Mouse (Mus musculus): ENCODE measurements at regions not wholly inside any gene's neighbourhood (a gene's known extent, or its start where the extent isn't known, plus 50 kb on each side); places are given as distances from the start of the nearest gene placed in this dataset.

DNA sequence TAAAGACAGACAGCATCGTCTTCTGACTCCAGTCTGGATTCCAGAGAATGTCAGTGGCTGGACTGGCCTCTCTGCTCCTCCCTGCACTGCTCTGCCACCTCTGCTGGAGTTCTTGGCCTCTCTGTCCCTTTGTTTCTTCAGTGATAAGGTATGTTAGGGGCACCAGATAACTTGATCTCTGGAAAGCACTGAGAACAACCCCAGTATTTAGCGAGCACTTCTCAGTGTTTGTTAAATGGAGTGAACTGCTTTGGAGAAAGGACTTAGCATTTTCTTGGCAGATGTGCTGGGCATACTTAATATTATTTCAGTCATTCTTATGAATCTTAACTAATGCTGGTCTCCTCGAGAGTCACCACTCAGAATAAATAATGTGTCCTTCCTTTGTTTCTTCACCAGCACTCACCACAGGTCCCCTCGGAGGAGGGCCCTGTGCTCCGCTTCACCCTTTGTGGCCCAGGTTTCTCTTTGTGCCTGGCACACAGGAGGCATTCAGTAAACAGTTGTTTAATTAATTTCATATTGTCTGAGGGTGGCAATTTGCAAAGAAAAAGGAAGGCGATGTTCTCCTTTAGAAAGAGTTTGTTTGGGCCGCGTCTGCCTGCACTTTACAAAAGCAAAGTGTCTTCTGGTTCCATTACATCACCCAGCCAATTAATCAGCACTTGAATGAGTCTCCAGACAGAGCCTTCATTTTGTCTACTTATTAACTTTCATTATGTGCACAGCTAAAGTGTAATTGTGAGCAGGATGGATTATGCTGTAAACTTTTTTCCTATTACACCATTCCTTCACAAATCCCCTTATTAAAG is 307.1 kb upstream of the Adamts16 start:
- CTCF ChIA-PET: interaction anchor here (0.6 kb wide), 1 partner anchor 925 kb away, joined by 3 read pairs; no protein-coding TSS in a partner anchor

DNA sequence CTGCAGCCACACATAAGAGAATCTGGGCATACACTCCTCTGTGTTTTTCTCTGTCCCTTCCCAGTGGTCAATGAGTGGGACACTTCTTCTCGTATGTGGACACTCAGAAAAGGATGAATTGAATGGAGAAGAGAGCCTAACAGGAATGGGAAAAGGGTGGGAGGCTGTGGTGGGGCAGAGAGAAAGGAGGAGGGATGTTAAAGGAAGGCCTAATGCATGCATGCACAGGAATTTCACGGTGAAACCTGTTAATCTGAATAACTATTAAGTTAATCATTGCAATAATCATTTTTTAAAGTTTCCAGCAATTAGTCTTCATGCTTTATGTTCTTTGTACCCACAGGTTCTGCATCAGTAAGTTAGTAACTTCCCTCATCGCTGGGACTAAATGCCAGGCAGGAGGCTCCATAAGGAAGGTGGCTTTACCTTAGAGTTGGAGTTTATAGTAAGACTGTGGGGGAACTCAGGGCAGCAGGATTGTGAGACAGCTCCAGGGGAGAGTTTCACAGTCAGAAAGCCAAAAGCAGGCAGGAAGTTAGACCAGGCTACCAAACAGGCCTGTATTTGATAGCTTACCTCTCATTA is 305.3 kb upstream of the Adamts16 start:
- CTCF ChIA-PET: no interaction called here

DNA sequence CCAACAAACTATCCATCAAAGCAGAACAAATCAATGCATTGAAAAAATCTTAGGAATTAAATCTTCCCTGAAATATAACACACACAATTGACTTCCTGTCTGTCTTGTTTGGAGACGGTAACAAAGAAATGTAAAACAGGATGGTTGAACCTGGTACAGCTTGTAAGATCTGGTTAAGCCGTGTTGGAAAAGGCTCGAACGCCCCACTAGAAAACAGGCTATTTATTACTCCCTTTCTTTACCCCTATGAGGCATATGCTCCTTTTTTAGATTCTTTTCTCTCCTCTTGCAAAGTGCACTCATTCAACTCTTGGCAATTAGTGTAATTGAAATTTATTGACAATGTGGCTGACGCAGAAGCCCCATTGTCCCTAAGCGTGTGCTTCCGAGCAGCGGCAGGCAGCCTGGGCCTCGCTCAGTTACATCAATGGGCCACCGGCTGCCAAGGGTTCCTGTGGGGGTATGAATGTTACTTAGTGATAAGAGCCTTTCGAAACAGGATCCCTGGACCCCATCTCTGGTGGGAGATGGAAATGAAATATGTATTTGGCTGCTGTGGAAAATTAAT is 297.2 kb upstream of the Adamts16 start:
- CTCF ChIA-PET: no interaction called here

DNA sequence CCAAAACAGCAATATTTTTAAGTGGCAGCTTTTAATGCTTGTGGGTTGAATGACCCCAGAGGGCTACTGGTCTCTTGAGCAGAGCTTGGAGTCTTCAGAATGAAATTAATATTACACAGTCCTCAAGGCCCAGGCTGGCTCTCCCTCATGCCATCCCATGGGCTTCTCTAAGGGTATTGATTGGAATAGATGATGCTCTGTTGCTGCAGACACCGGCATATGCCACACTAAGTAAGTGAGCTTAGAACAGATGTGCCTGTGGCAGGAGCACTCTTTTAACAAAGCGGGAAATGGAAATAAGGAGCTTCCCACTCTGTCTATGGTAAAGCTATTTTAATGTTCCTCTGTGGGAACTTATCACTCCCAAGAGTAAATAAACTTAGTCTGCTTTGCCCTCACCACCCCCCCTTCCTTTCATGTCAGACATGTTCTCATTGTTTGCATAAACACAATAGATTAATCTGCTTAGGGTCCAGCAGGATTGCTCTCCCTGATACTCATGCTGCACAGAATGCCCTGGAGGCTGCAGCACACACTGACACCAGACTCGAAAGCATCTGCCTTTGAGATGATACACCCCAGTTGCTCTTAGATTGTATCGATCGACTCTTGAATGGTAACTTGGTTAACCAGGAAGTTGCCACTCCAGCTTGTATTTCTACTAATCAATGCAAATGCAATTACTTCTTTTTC is 294.5 kb upstream of the Adamts16 start:
- CTCF ChIA-PET: no interaction called here

DNA sequence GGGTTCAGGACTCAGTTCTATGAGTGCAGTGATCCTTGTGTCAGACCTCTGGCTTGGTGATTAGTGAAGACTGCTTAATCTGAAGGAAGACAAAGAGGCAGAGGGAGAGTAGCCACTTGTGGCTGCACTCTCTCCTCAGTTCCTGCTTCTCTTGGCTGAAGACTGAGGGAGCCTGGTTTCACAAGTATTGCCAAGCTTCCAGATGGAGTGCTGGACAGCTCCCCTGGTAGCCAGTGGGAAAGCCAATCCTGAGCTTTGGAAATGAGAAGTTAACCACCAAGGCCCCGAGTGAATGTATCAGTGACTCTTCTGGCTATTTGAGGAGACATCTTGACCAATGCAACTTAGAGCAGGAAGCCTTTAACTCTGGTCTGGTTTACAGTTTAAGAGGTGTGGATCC is 279.9 kb upstream of the Adamts16 start:
- CTCF ChIA-PET: no interaction called here

DNA sequence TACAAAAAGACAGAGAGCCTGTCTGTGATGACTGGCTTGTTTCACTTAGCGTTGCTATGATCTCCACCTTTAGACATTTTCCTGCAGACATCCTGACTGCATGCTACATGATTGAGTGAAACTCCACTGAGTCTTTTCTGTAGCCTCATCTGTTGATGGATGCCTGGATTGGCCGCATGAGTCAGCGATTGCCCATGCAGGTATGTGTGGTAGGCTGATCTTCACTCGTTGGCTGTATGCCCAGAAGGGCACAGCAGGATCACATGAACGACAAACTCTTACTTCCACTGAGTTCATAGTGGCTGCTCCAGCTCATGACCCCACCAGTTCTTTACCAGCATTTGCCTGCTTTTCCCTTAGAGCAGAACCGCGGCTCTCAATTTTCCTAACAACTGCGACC is 266.6 kb upstream of the Adamts16 start:
- CTCF ChIA-PET: no interaction called here

DNA sequence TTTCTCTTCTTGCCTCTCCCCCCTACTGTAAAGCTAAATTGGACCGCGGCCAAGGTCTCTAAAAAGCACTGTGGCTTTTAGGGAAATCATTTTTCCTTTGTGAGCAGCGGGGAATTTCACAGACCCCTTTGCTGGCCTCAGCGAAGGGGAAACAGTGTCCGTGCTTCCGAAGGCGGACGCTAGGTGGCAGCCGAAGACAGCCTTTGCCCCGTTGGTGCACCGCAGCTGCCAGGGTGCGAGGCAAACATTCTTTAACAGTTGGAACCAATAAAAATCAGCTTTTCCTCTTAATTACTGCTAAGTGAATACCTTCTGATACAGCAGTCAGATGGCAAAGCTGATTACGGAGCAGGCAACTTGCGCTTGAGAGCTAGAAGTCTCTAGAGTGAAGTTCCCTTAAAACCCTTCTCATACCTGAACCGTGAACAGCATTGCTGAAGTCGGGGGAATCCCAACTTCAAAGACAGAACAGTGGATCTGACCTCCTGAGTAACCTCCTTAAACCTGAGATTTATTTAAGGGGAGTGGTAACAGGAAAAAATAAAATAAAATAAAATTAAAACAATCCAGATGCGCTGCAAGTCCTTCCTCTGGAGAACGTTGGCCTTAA is 263.7 kb upstream of the Adamts16 start:
- CTCF ChIA-PET: no interaction called here

DNA sequence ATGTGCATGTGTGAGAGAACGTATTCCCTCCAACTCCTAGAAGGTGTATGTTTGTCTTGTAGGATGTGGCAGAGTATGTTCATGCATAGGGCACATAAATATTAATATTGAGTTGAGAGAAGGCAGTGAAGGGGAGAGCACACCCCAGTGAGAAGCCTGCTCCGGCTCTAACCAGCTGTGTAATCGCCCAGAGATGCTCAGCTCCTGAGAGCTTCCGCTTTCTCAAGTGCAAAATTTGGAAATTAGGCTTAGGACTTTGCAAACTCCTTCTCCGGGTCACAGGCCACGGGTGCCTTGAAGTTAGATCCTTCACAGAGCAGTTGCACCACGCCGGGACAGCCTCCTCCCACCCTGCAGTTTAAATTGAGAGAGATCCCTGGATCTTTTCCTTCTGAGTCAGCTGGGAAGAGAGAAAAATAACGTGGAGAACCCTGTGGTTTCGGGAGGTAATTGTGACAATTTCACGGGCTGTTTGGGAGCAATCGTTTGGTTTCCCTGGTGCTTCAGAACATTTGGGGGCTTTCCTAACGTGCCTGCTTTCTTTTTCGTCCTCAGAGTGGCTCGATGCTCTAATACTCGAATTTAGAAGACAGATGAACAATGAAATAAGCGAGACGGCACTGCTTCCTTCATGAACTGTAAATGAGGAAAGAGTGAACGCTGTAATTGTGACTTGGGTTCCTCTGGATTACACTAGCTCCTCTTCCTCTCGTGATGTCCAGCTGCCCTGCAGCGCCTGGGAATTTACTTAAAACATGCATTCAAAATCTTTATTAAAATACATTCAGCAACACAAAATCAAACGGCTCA is 263.0 kb upstream of the Adamts16 start:
- CTCF ChIA-PET: no interaction called here

DNA sequence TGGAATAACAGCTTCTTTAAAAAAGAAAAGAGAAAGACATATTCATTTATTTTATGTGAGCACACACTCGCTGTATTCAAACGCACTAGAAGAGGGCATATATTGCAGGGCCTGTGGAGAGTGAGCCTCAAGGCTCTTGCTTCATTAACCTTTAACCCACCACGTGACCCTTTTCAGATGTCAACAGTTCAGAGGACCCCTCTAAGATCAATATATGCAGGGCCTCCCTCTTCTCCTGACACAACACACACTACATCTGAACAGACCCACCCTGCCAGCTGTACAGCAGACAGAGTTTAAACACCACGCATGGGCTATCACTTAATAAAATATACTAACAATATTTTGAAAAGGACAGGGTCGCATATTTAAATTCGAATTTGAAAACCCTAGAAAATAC is 242.7 kb upstream of the Adamts16 start:
- CTCF ChIA-PET: no interaction called here

DNA sequence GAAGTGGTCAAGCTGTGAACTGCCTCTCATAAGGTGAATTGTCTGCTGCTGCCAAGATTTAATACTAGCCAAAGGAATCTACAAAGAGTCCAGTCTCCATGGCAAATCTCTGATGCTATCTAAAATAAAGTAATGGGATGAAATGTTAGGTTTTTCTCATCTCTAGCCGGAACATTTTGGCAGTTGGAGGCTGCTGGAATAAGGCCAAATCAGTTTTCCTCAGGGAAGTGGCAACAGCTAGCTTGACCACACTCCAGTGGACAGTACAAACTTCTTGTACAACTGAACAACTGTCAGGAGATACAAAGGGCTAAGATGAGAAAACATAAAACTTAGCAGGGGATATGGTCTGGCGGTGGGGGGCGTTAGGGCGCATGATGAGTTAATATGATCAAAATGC is 234.3 kb upstream of the Adamts16 start:
- CTCF ChIA-PET: no interaction called here

DNA sequence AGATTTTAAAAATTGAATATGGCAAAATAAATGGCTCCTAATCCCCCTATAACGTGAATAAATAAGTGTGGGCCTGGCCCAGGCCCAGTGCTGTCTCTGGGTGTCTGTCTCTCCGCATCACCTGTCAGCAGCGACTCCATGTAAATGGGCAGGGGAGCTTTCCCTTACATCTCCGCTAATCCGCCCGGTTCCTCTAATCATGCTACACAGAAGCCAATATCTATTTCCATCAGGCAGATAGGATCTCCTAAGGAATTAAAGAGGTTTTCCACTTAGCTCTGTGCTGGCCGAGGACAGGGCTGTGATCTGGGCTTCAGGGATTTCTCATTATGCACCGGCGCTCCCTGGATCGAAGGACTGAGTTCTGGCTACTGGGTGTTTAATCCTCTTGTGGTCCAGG is 232.4 kb upstream of the Adamts16 start:
- CTCF ChIA-PET: no interaction called here

DNA sequence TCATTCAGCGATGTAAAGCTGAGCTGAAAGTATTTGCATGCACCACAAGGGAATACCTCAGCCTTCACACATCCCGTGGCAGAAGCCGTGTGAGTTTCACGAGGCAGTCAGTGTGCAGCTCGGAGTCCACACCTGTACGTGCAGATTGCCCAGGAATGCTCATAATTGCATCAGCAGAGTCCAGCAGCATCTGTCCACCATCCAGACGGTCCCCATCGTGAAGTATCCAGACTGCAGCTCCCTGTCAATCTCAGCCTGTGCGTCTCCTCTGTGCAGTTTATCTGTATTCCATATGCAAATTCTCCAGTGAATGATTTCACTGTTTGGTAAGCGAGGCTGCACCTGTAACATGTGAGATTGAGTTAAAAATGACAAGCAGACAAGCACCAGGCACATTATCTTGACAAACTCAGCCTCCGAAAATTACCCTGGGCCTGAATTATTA is 227.2 kb upstream of the Adamts16 start:
- CTCF ChIA-PET: no interaction called here

DNA sequence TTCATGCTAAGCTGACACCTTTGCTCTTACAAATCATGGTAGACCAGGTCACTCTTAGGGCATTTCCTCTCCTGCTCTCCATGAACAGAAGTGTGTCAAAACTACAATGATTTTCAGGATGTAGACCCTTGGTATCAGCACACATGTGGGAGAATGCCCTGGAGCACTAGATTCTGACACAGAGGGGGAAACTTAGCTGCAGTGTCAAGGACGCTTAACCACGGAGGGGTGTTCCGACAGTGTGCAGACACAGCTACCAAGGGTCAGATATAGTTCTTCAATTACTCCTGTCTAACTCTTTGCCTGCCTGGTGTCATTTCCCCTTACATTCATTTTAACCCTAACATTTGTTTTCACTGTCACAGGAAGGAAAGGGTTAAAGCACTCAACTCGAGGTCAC is 226.4 kb upstream of the Adamts16 start:
- CTCF ChIA-PET: no interaction called here

DNA sequence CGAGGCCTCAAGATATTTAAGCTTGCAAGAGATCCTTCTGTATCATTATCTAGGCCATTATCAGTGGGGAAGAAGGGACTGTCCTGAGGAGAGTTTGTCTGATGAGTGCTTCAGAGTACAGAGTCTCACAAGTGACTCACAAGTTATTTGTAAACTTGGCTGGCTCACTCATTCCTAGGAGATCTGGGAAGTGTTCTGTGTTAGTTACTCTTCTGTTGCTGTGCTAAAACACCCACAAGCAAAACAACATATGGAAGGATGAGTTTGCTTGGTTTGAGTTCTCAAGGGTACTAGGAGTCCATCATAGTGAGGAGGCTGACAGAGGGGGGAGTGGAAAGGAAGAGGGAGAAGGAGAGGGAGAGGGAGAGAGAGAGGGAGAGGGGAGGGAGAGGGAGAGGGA is 224.0 kb upstream of the Adamts16 start:
- CTCF ChIA-PET: interaction anchor here (0.6 kb wide), 1 partner anchor 1142 kb away, joined by 3 read pairs; no protein-coding TSS in a partner anchor

DNA sequence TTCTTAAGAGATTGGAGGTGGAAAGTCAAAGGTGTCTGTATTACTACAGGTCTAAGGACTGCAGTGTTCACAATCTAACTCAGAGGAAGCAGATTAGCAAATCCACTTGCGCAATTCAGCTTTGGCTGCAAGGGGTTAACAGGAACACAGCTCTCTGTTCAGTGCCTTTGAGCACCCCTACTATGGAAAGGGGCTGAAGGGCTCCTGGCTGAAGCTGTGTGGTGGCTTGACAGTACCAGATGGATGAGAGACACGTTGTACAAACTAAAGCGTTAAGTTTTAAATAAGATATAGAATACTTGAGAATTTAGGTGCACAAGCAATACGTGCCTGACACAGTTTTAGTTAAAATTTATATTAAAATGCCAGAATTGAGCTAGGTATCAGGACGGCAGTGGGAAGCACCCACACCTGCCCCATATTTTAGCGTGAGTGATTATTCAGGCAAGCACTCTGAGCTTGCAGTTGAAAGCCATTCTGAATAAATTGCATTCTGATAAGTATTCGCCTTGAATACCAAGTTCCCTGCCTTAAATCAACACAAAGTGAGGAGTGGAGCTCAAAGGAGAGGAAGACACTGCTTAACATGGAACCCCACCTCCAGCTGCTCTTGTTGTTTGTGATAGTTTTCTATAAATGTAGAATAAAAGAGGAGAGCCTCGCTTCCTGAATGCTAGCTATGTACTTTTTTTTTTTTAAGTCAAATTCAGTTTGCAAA is 223.1 kb upstream of the Adamts16 start:
- CTCF ChIA-PET: no interaction called here

DNA sequence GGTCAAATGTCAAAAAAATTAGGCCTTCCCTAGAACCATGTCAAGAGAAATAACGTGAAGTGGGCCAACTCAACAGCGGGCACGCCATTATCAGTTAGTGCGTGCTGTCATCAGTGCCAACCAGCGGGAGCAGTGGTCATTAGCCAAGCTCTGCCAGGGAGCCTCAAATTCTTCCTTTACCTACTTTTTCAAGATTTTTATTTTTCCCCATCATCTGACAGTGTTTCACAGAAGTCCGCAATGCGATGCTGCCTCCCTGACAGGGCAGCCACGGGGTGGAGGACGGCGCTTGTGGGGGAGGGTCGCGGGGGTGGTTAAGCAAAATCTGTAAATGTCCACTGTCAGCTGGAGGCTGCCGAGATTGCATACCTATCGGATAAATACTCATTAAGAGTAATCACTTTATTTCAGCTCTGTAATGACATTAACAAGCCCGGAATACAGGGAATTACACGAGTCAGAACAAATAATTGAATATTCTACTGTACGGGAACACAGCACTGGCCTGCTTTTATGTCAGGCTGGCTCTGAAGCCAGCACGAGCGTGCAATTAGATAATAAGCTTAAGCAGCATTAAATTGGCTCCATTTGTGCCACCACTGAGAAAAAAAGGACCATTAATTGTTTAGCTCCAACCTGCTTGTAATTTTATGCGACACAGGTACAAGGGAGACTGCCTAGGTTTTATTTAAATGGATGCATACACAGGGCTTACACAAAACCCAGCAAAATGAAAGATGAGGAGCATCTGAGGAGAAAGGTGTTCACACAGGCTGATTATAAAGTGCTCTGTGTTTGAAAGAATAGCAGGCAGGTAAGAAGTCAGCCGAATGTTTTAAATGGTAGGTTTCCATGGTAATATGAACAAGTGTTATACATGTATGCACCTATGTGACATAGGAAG is 212.0 kb upstream of the Adamts16 start:
- CTCF ChIA-PET: no interaction called here

DNA sequence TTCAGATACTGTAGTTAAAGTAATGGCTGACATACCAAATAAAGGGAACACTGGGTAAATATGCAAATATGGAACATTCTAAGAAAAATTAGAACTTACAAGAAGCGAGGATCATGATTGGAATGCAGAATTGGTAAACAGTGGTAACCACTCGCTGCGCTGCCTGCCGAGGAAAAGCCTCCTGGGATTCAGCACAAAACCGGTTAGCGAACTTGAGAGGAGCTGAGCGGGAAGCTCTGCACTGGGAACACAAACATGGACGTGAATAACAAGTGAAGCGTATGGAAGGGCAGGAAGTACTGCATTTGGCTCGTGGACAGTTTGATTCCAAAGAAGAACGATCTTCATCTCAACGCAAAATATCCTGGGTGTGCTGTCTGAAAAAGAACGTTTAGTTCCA is 209.0 kb upstream of the Adamts16 start:
- CTCF ChIA-PET: no interaction called here

DNA sequence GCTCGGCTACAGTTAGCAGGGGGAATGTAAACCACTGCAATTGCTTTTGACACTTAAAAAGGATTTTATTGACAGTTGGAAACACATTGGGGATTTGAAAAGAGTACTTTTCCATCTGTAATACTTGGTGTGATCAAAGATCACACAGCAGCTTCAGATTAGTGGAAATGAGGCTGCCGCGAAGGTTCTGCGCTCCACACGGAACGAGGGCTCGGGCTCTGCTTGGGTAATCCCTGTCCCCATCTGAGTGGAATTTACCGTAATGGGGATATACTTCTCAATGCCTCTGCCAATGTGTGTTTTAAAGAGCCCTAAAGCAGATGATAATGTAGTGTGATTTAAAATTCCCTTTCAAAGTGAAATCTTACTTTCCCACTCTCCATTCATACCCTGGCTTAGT is 194.4 kb upstream of the Adamts16 start:
- CTCF ChIA-PET: no interaction called here

DNA sequence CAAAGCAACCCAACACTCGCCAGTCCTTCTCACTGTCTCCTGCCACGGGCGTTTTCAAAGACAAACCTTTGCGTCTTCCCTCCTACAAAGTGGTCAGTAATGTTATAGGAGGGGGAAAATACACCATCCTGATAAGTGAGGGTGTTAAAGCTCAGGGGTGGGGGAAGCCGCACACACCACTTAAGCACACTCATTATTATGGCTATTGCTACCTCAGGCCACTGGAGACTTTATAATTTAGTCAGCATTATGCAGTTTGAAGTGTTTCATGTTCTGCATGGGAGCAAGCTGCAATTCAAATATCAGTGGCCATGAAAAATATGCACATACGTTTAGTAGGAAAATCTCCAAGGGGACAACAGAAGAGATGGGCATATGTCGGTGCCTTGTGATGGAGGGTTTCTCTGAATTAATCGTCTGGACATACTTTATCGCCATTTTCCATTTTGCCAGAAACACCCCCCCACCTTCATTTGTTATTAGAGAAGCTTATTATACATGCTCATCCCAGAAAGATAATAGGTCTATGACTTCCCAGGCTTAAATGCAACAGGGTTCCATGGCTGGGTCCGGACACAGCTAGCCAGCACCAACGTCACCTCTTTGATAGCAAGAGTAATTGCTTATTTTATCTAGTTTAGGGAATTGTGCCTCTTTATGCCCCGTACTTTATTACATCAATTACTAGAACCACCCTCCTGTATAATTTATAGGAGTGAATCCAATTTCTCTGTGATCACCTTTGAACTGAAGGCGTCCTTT is 193.5 kb upstream of the Adamts16 start:
- CTCF ChIA-PET: no interaction called here
